Mouse (Mus musculus) ES-Bruce4 (cell line): Measurements from ENCODE around the gene Med29.

Experiments used
- CTCF ChIP-seq: IDR thresholded peaks from one replicate; pipeline ENCODE4 v1.8.1; 2011; ENCODE audit warnings: low read depth, low read length
- EP300 ChIP-seq: IDR thresholded peaks from 2 replicates; pipeline ENCODE4 v1.6.1; 2011; ENCODE audit warnings: low read depth, low read length; ENCODE audit not compliant: insufficient read depth

DNA sequence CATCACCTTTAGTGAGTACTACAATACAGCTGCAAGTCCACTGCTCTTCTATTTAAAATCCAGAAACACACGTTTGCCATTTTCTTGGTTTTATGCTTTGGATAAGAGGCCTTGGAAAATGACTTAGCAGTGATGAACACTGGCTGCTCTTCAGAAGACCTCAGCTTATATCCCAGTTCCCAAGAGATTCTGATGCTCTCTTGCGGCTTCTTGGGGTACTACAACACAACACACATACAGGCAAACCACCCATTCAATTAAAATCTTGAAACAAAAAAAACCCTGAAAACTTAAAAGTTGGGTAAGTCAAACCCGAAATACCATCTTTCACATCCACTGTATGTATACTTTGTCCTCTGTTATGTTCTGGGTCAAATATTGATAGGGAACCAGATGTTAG lies 5.5 kb upstream of the Med29 start:
- TF ChIP-seq EP300 (no peak), CTCF (no peak)
